Mouse (Mus musculus) midbrain, postnatal 0 days (tissue): ENCODE results near the gene Tex35. TPM values are rescaled to one million over a fixed set of nuclear protein-coding genes. Genes with fewer than 3 reads are reported as not detected.

Source experiments
- ATAC-seq: fragments of 200-750 bp; cut with Nextera tagmentation; 2 replicates; pipeline ENCODE4 v1.8.0; 2017; ENCODE audit warnings: moderate number of reproducible peaks, mild to moderate bottlenecking, moderate TSS enrichment, moderate library complexity; ENCODE audit not compliant: low FRiP score
- DNase-seq: peaks from one replicate; pipeline ENCODE4 v3.0.0-alpha.2; 2015; ENCODE audit warnings: low spot score
- H3K27ac ChIP-seq: fragments of 300-500 bp; sonication (generic); 2 replicates; pipeline ENCODE4 v1.5.1; 2014; ENCODE audit warnings: low read depth, mild to moderate bottlenecking, low read length, mixed read lengths
- H3K27me3 ChIP-seq: fragments of 300-500 bp; sonication (generic); 2 replicates; pipeline ENCODE4 v1.6.1; 2014; ENCODE audit warnings: low read length, control low read depth, mixed read lengths; ENCODE audit not compliant: insufficient read depth
- H3K36me3 ChIP-seq: fragments of 300-500 bp; sonication (generic); 2 replicates; pipeline ENCODE4 v1.6.1; 2014; ENCODE audit warnings: low read length, control low read depth, mixed read lengths; ENCODE audit not compliant: insufficient read depth
- H3K4me1 ChIP-seq: fragments of 300-500 bp; sonication (generic); 2 replicates; pipeline ENCODE4 v1.6.1; 2014; ENCODE audit warnings: mild to moderate bottlenecking, control low read depth, antibody characterized with exemption, low read length, mixed read lengths; ENCODE audit not compliant: insufficient read depth
- H3K4me2 ChIP-seq: fragments of 300-500 bp; sonication (generic); 2 replicates; pipeline ENCODE4 v1.6.1; 2014; ENCODE audit warnings: low read depth, mild to moderate bottlenecking, low read length, mixed read lengths; ENCODE audit not compliant: poor library complexity, severe bottlenecking
- H3K4me3 ChIP-seq: fragments of 300-500 bp; sonication (generic); 2 replicates; pipeline ENCODE4 v1.5.1; 2014; ENCODE audit warnings: low read depth, mild to moderate bottlenecking, low read length, moderate library complexity
- H3K9ac ChIP-seq: fragments of 300-500 bp; sonication (generic); replicated peaks from 2 replicates; pipeline ENCODE4 v1.6.1; 2014; ENCODE audit warnings: mild to moderate bottlenecking, low read length, moderate library complexity, mixed read lengths; ENCODE audit not compliant: poor library complexity, severe bottlenecking
- H3K9me3 ChIP-seq: fragments of 300-500 bp; sonication (generic); 2 replicates; pipeline ENCODE4 v1.6.1; 2016; ENCODE audit warnings: low read length, control low read depth
- CTCF ChIP-seq: IDR thresholded peaks from 2 replicates; pipeline ENCODE4 v1.5.1; 2016; ENCODE audit warnings: antibody characterized with exemption, mild to moderate bottlenecking
- WGBS: fragments of 180-500 bp; shearing (Covaris S2); extraction: QIAGEN DNeasy Blood & Tissue Kit; methylation state at CpG from one replicate; pipeline ENCODE4 v1.1.7; 2014; 5-methylcytosine and 5-hydroxymethylcytosine counted together
- polyA plus RNA-seq: library from polyadenylated mRNA; unstranded; fragments of >200 nt; fragmentation: Nextera tagmentation; extraction: Ambion mirVana; gene quantifications from 2 replicates; pipeline ENCODE4 v1.2.1, GENCODE M21; 2015
- total RNA-seq: library from RNA; depleted of rRNA; stranded (reverse); fragments of >200 nt; gene quantifications from 2 replicates; pipeline ENCODE4 v1.2.3, GENCODE M21; 2014

Gene Tex35
- total and polyA plus RNA-seq, 2 experiments from 2014 or later = not detected

DNA sequence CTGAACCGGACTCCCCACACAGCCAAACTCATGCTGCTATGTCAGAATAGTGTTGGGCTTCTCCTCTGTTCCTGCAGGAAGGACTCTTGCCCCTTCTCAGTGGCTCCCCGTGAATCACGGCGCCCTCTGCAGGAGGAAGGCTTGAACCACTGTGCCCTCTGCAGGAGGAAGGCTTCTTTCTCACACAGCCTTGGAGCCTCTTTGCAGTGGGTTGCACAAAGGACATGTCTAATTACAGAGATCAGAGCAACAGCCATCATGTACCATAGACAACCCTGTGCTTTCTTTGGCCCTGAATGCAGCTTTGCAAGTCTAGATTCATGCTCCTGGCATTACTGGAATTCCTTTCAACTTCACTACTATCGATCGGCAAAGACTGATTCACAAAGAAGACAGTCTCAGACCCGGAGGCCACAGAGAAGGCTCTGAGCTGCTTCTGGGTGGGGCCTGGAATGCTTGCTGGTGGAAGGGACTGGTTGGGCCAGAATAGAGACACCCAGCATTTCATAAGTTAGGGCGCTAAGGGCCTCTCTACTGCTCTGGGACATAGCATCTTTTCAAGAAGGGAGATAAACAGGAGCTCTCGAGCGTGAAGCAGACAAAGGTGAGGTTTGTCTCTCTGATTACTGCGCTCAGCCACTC lies 29.0 kb downstream of the Tex35 start:
- H3K4me3 ChIP-seq = no peak overlapping the region
- 29% methylated on average over 11 of the region's 11 CpGs for WGBS
- no peak overlapping the region for H3K9ac ChIP-seq
- no peaks in the 10 kb centered on the region for H3K9me3 ChIP-seq
- peak; percentile 58 for DNase-seq
- H3K27ac ChIP-seq = no peak overlapping the region
- TF ChIP-seq CTCF = peak; percentile 79
- no peak overlapping the region for H3K4me2 ChIP-seq
- no peaks in the 10 kb centered on the region for H3K36me3 ChIP-seq
- no peaks in the 10 kb centered on the region for H3K27me3 ChIP-seq
- no peaks in the 10 kb centered on the region for H3K4me1 ChIP-seq
- no peak for ATAC-seq

- Histone ChIP-seq H3K9me3 (no peaks in the 10 kb centered on the region), H3K4me1 (no peaks in the 10 kb centered on the region), H3K27me3 (no peaks in the 10 kb centered on the region), H3K9ac (no peak overlapping the region), H3K27ac (no peak overlapping the region), H3K4me3 (no peak overlapping the region), H3K36me3 (no peaks in the 10 kb centered on the region), H3K4me2 (no peak overlapping the region)
- DNase-seq = peak; percentile 88
- peak; percentile 95 for TF ChIP-seq CTCF
- peak; percentile 12; the same call in 1 of the 2 replicates for ATAC-seq
- 59% methylated on average over 43 of the region's 43 CpGs for WGBS
These were observed 31.4 kb downstream of the Tex35 start for GRCm38 (mm10) chr1:157076781-157077705.

- WGBS = 6% methylated on average over 15 of the region's 15 CpGs
These were observed 32.2 kb downstream of the Tex35 start for GRCm38 (mm10) chr1:157076257-157076656.

DNA sequence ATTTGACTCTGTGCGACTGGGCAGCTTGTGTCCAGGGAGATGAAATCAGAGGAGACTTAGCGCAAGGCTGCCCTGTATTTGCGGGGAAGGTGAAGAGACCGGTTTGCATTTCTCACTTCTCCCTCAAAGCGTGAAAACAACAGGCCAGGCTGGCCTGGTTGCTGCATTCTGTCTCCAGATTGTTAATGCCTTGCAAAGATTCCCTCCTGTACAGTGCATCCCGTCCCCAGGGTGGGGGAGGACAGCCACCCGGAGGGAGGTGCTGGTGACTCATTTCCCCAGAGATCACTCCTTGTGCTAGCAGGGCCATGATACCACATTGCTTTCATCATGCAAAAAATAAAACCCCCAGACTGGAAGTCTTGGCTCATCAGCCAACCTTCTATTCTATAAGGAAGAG lies 33.5 kb downstream of the Tex35 start:
- Histone ChIP-seq H3K27me3 (no peaks in the 10 kb centered on the region), H3K9ac (no peak overlapping the region), H3K9me3 (no peaks in the 10 kb centered on the region), H3K4me3 (no peak overlapping the region), H3K27ac (no peak overlapping the region), H3K4me2 (no peak overlapping the region), H3K4me1 (no peaks in the 10 kb centered on the region), H3K36me3 (no peaks in the 10 kb centered on the region)
- TF ChIP-seq CTCF = no peak
- DNase-seq (no peak), ATAC-seq (no peak)
- 58% methylated on average over 7 of the region's 7 CpGs for WGBS

More at GRCm38 (mm10) chr1:157076257-157076656, 32.2 kb downstream of the Tex35 start:
- TF ChIP-seq CTCF = peak; percentile 93
- Histone ChIP-seq H3K9me3 (no peaks in the 10 kb centered on the region), H3K4me1 (no peaks in the 10 kb centered on the region), H3K9ac (no peak overlapping the region), H3K4me3 (no peak overlapping the region), H3K36me3 (no peaks in the 10 kb centered on the region), H3K27me3 (no peaks in the 10 kb centered on the region), H3K27ac (no peak overlapping the region), H3K4me2 (no peak overlapping the region)
- DNase-seq = peak; percentile 84
- ATAC-seq = peak; percentile 71

DNA sequence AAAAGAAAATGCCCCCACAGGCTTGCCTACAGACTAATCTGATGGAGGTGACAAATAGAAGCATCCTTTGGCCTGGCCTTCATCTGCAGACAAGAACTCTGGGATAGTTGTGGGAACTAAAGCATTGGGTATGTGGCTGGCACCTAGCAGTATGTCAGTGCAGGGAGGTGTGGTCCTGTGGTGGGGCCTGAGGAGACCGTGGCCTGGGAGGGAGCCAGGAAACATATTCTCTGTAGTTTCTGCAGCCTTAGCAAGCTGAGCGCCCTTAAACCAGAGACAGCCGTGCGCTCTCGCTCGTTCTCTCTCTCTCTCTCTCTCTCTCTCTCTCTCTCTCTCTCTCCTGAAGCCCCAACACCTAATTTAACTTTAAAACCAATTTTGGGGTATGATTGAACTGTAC lies 34.1 kb downstream of the Tex35 start:
- DNase-seq (no peak), ATAC-seq (no peak)
- H3K27ac ChIP-seq = no peak overlapping the region
- H3K4me3 ChIP-seq = no peak overlapping the region
- no peak overlapping the region for H3K9ac ChIP-seq
- no peaks in the 10 kb centered on the region for H3K4me1 ChIP-seq
- H3K9me3 ChIP-seq = no peaks in the 10 kb centered on the region
- H3K27me3 ChIP-seq = no peaks in the 10 kb centered on the region
- WGBS = 85% methylated on average over 6 of the region's 6 CpGs
- TF ChIP-seq CTCF = no peak
- no peaks in the 10 kb centered on the region for H3K36me3 ChIP-seq
- H3K4me2 ChIP-seq = no peak overlapping the region

DNA sequence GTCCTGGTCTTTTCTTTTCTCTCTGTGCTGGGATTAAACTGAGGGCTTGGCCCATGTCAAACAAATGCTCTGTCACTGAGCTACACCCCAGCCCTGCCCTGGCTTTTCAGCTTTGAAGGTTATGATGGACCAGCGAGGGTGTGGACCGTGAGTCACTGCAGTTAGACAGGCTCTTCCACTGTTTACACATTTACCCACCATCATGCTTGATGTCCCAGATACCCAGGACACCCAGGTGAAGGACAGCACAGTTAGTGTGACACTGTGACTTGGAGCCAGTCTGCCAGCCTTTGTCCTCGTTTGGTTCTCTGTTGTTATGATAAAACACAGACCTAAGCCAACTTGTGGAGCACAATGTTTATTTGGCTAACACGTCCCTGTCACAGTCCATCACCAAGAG lies 34.9 kb downstream of the Tex35 start:
- Histone ChIP-seq H3K27ac (no peak overlapping the region), H3K4me3 (no peak overlapping the region), H3K27me3 (no peaks in the 10 kb centered on the region), H3K4me1 (no peaks in the 10 kb centered on the region), H3K9me3 (no peaks in the 10 kb centered on the region), H3K36me3 (no peaks in the 10 kb centered on the region), H3K4me2 (no peak overlapping the region), H3K9ac (no peak overlapping the region)
- 70% methylated on average over 4 of the region's 4 CpGs for WGBS
- no peak for TF ChIP-seq CTCF
- no peak for ATAC-seq
- DNase-seq = no peak
